7 mouse cellular contexts compared by ENCODE assay signal in genomic region chr1:167284837-167285319, GRCm38 (mm10). TPM values are rescaled to one million over a fixed set of nuclear protein-coding genes. Genes with fewer than 3 reads are reported as not detected.
DNase-seq lines count a peak whose midpoint lies in the region; ATAC-seq and TF ChIP-seq lines count a peak whose summit lies in the region.

No protein-coding gene starts in this region.

- ATAC-seq in intestine, postnatal 0 days = peak; percentile 79
- peak; percentile 94 for ATAC-seq in limb, embryonic 12.5 days (ENCODE audit: insufficient number of reproducible peaks, insufficient read depth, low FRiP score, low TSS enrichment, low read depth)
- ATAC-seq in midbrain, embryonic 14.5 days (ENCODE audit: low FRiP score, low TSS enrichment) = peak; percentile 91

- H3K4me1 ChIP-seq in intestine, postnatal 0 days (replicated peaks; ENCODE audit: control insufficient read depth, insufficient read depth, low read length) = no peaks in the 10 kb centered on the region
- H3K4me1 ChIP-seq in limb, embryonic 12.5 days (replicated peaks) = peaks cover 25% of the 10 kb centered on the region
- H3K4me1 ChIP-seq in midbrain, embryonic 14.5 days (ENCODE audit: control insufficient read depth, insufficient read depth, low read length) = peaks cover 29% of the 10 kb centered on the region

- under 1% methylated on average over 44 of the region's 51 CpGs for WGBS in intestine, postnatal 0 days
- under 1% methylated on average over 51 of the region's 51 CpGs for WGBS in limb, embryonic 12.5 days
- WGBS in midbrain, embryonic 14.5 days = 0% methylated on average over 51 of the region's 51 CpGs

- TF ChIP-seq CTCF in intestine, postnatal 0 days (IDR thresholded peaks at IDR 0.05; ENCODE audit: low read depth) = no peak

- H3K4me2 ChIP-seq in intestine, postnatal 0 days (replicated peaks; ENCODE audit: low read depth) = peak overlapping the region; percentile 93
- H3K4me2 ChIP-seq in limb, embryonic 12.5 days = peak overlapping the region; percentile 62
- H3K4me2 ChIP-seq in midbrain, embryonic 14.5 days (ENCODE audit: low read length) = peak overlapping the region; percentile 75

- no peaks in the 10 kb centered on the region for H3K9me3 ChIP-seq in intestine, postnatal 0 days (ENCODE audit: control insufficient read depth)
- no peaks in the 10 kb centered on the region for H3K9me3 ChIP-seq in limb, embryonic 12.5 days
- no peaks in the 10 kb centered on the region for H3K9me3 ChIP-seq in midbrain, embryonic 14.5 days (ENCODE audit: control insufficient read depth, low read length)

- peak; percentile 96 for DNase-seq in adrenal gland, adult 2 months
- peak; percentile 84 for DNase-seq in embryo, embryonic 11.5 days (ENCODE audit: low read depth, low spot score)
- DNase-seq in gastrocnemius, postnatal 4 days (ENCODE audit: low spot score in 2 of 2) = peak; percentile 64 to 84
- peak; percentile 92 for DNase-seq in midbrain, embryonic 14.5 days
- peak; percentile 68 for DNase-seq in spleen, adult 12 weeks (ENCODE audit: low spot score)

- H3K36me3 ChIP-seq in intestine, postnatal 0 days (ENCODE audit: control insufficient read depth, insufficient read depth) = no peaks in the 10 kb centered on the region
- H3K36me3 ChIP-seq in limb, embryonic 12.5 days = peaks cover 8% of the 10 kb centered on the region; the same call in 1 of the 2 replicates
- H3K36me3 ChIP-seq in midbrain, embryonic 14.5 days (ENCODE audit: control insufficient read depth, insufficient read depth, low read length) = no peaks in the 10 kb centered on the region

- H3K27ac ChIP-seq in intestine, postnatal 0 days (ENCODE audit: low read depth, low read length) = peak overlapping the region; percentile 68
- peak overlapping the region; percentile 97 for H3K27ac ChIP-seq in limb, embryonic 12.5 days
- H3K27ac ChIP-seq in midbrain, embryonic 14.5 days (replicated peaks; ENCODE audit: low read depth, low read length) = peak overlapping the region; percentile 98

- H3K4me3 ChIP-seq in intestine, postnatal 0 days (ENCODE audit: low read depth, low read length) = peak overlapping the region; percentile 67
- H3K4me3 ChIP-seq in limb, embryonic 12.5 days (replicated peaks) = peak overlapping the region; percentile 91
- H3K4me3 ChIP-seq in midbrain, embryonic 14.5 days (replicated peaks; ENCODE audit: low read depth, low read length) = peak overlapping the region; percentile 95

- H3K9ac ChIP-seq in intestine, postnatal 0 days (ENCODE audit: low read depth, low read length) = peak overlapping the region; percentile 65
- peak overlapping the region; percentile 91 for H3K9ac ChIP-seq in limb, embryonic 12.5 days (replicated peaks)
- H3K9ac ChIP-seq in midbrain, embryonic 14.5 days (replicated peaks; ENCODE audit: low read length) = peak overlapping the region; percentile 93

- H3K27me3 ChIP-seq in intestine, postnatal 0 days (replicated peaks; ENCODE audit: control insufficient read depth, insufficient read depth, low read length) = peaks cover 41% of the 10 kb centered on the region
- H3K27me3 ChIP-seq in limb, embryonic 12.5 days = peaks cover 14% of the 10 kb centered on the region
- H3K27me3 ChIP-seq in midbrain, embryonic 14.5 days (ENCODE audit: control insufficient read depth, insufficient read depth, low read length) = no peaks in the 10 kb centered on the region

RNA-seq across cellular contexts. Expression of gene Uck2, which starts 0.2 kb away (rescaled TPM):
- 100 to 1,000 TPM in 1 of 2 experiments, 10 to 100 TPM in 1; 39.5 to 107 TPM for total RNA-seq in adrenal gland, adult 2 months (2021)
- 15.8 and 30.4 TPM in 2 replicates for polyA plus RNA-seq in adrenal gland, adult 2 months (2012; rRNA removed)
- total RNA-seq in gastrocnemius, postnatal 4 days (2021) = 10 to 100 TPM; 26.9 to 29.9 TPM
- polyA plus RNA-seq in intestine, postnatal 0 days (2015; fragmentation: Nextera tagmentation; extraction: Ambion mirVana) = 10.1 and 10.8 TPM in 2 replicates
- polyA plus RNA-seq in limb, embryonic 12.5 days (2016; fragmentation: Nextera tagmentation; extraction: Ambion mirVana) = 119 and 133 TPM in 2 replicates
- 51.1 and 54.1 TPM in 2 replicates for polyA plus RNA-seq in midbrain, embryonic 14.5 days (2014; fragmentation: Nextera tagmentation; extraction: Ambion mirVana)

RNA-seq across cellular contexts. Expression of gene Tmco1, which starts 23.3 kb away (rescaled TPM):
- total RNA-seq in adrenal gland, adult 2 months (2021) = 100 to 1,000 TPM; 141 to 146 TPM
- 58.7 and 83.4 TPM in 2 replicates for polyA plus RNA-seq in adrenal gland, adult 2 months (2012; rRNA removed)
- total RNA-seq in gastrocnemius, postnatal 4 days (2021) = 10 to 100 TPM; 45.2 to 50.6 TPM
- polyA plus RNA-seq in intestine, postnatal 0 days (2015; fragmentation: Nextera tagmentation; extraction: Ambion mirVana) = 82.6 and 95.3 TPM in 2 replicates
- 63.5 and 64.4 TPM in 2 replicates for polyA plus RNA-seq in limb, embryonic 12.5 days (2016; fragmentation: Nextera tagmentation; extraction: Ambion mirVana)
- 65.4 and 69.0 TPM in 2 replicates for polyA plus RNA-seq in midbrain, embryonic 14.5 days (2014; fragmentation: Nextera tagmentation; extraction: Ambion mirVana)

Comparison
In these comparisons a context has a peak if more than half of its experiments do, and no peak if none do; other contexts are left out.
1. Peak in every context shown above with its lines: DNase-seq, ATAC-seq, H3K4me3 ChIP-seq and H3K27ac ChIP-seq.